Mouse (Mus musculus) testis, adult 2 months (tissue): ENCODE results near the gene Olfr38. TPM values are rescaled to one million over a fixed set of nuclear protein-coding genes. Genes with fewer than 3 reads are reported as not detected.

Experiments used
- H3K27ac ChIP-seq: fragments of 200-500 bp; 2 replicates; pipeline ENCODE4 v1.5.1; 2012; ENCODE audit warnings: low read depth, low read length; ENCODE audit not compliant: control insufficient read depth, insufficient read depth
- H3K27me3 ChIP-seq: fragments of 200-500 bp; 2 replicates; pipeline ENCODE4 v1.6.1; 2012; ENCODE audit warnings: mild to moderate bottlenecking, low read length, moderate library complexity; ENCODE audit not compliant: control insufficient read depth, insufficient read depth
- H3K36me3 ChIP-seq: fragments of 200-500 bp; 2 replicates; pipeline ENCODE4 v1.6.1; 2012; ENCODE audit warnings: mild to moderate bottlenecking, low read length; ENCODE audit not compliant: control insufficient read depth, insufficient read depth
- H3K4me1 ChIP-seq: fragments of 200-500 bp; 2 replicates; pipeline ENCODE4 v1.6.1; 2012; ENCODE audit warnings: low read length; ENCODE audit not compliant: control insufficient read depth, insufficient read depth
- H3K4me3 ChIP-seq: fragments of 200-500 bp; 2 replicates; pipeline ENCODE4 v1.5.1; 2012; ENCODE audit warnings: low read depth, mild to moderate bottlenecking, low read length, moderate library complexity, mixed read lengths; ENCODE audit not compliant: control insufficient read depth
- CTCF ChIP-seq: fragments of 200-500 bp; IDR thresholded peaks from 2 replicates; pipeline ENCODE4 v1.5.1; 2012; ENCODE audit warnings: low read depth, mild to moderate bottlenecking, inconsistent platforms, low read length, moderate library complexity; ENCODE audit not compliant: control insufficient read depth, insufficient read depth, insufficient replicate concordance
- POLR2A ChIP-seq: fragments of 200-500 bp; IDR thresholded peaks from 2 replicates; pipeline ENCODE4 v1.6.1; 2012; ENCODE audit warnings: low read depth, mild to moderate bottlenecking, inconsistent platforms, low read length, moderate library complexity; ENCODE audit not compliant: control insufficient read depth
- polyA plus RNA-seq: library from polyadenylated mRNA; depleted of rRNA; stranded (reverse); fragments of >200 nt; gene quantifications from 2 replicates; pipeline ENCODE4 v1.2.3, GENCODE M21; 2012; rRNA removed

The Olfr38 gene
- polyA plus RNA-seq, 1 experiment = not detected

DNA sequence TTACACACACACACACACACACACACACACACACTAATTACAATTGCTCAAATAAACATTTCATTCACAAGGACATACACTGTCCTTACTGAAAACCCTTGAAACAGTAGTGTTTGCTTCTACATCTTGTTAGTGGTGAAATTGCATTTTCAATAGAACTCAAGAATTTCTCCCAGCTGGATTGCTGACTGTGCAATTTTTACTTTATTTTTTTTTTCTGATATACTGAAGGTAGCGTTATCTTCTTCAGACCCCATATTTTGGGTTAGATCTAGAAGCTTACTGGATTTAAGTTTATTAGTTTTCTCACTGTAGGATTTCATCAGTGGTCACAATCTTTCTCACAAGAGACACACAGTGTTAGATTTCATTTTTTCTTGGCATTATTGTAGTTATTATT is 20.9 kb downstream of the Olfr38 start:
- H3K4me1 ChIP-seq = no peaks in the 10 kb centered on the region
- H3K4me3 ChIP-seq = no peak overlapping the region
- H3K36me3 ChIP-seq = no peaks in the 10 kb centered on the region
- TF ChIP-seq POLR2A (no peak), CTCF (no peak)
- H3K27ac ChIP-seq = no peak overlapping the region
- no peaks in the 10 kb centered on the region for H3K27me3 ChIP-seq

GRCm38 (mm10) chr6:42784793-42785192 is 28.6 kb downstream of the Olfr38 start, which contains the start of gene Olfr452:
Gene Olfr452 (plus strand): TSS chr6:42785093.
- H3K27ac ChIP-seq = no peak within 1 kb of the TSS
- H3K4me1 ChIP-seq = no peaks in the 10 kb centered on the region
- TF ChIP-seq POLR2A (no peak), CTCF (no peak)
- no peak within 1 kb of the TSS for H3K4me3 ChIP-seq
- no peaks in the 10 kb centered on the region for H3K36me3 ChIP-seq
- no peaks in the 10 kb centered on the region for H3K27me3 ChIP-seq

DNA sequence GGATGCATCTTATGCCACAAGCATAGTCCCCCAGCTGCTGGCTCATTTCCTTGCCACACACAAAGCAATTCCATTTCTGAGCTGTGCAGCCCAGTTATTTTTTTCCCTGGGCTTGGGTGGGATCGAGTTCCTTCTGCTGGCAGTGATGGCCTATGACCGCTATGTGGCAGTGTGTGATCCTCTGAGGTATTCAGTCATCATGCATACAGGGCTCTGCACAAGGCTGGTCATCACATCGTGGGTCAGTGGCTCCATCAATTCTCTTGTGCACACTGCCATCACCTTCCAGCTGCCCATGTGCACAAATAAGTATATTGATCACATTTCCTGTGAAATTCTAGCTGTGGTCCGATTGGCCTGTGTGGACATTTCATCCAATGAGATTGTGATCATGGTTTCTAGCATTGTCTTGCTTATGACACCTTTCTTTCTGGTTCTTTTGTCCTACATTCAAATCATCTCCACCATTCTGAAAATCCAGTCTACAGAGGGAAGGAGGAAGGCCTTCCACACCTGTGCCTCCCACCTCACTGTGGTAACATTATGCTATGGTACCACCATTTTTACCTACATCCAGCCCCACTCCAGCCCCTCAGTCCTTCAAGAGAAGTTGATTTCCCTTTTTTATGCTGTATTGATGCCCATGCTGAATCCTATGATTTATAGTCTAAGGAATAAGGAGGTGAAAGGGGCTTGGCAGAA is 34.2 kb downstream of the Olfr38 start:
- TF ChIP-seq POLR2A = no peak
- TF ChIP-seq CTCF = no peak
- H3K27ac ChIP-seq = no peak overlapping the region
- no peaks in the 10 kb centered on the region for H3K27me3 ChIP-seq
- no peaks in the 10 kb centered on the region for H3K4me1 ChIP-seq
- no peaks in the 10 kb centered on the region for H3K36me3 ChIP-seq
- no peak overlapping the region for H3K4me3 ChIP-seq

- TF ChIP-seq POLR2A (no peak), CTCF (no peak)
- Histone ChIP-seq H3K4me1 (no peaks in the 10 kb centered on the region), H3K27ac (no peak overlapping the region), H3K4me3 (no peak overlapping the region), H3K36me3 (no peaks in the 10 kb centered on the region), H3K27me3 (no peaks in the 10 kb centered on the region)
These were observed 34.8 kb downstream of the Olfr38 start for GRCm38 (mm10) chr6:42790949-42791556.

DNA sequence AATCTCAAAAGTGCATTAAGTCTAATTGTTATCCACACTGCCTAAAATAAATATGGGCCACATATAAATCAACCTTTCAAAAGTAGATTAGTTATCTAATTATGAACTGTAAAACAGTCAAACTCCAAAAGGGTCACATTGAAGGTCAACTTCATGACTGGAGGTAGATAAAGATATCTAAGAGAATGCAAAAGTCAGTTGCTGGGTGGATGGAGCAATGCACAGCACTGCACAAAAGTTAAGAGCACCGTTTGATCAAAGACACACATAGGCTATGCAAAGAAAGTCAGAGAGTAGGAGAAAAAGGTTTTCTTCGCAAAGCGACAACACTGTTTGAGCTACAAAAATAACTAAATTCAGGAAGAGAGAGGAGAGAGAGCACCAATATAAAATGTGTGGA is 38.8 kb downstream of the Olfr38 start:
- Histone ChIP-seq H3K27ac (no peak overlapping the region), H3K36me3 (no peaks in the 10 kb centered on the region), H3K27me3 (no peaks in the 10 kb centered on the region), H3K4me3 (no peak overlapping the region), H3K4me1 (no peaks in the 10 kb centered on the region)
- TF ChIP-seq POLR2A (no peak), CTCF (no peak)

DNA sequence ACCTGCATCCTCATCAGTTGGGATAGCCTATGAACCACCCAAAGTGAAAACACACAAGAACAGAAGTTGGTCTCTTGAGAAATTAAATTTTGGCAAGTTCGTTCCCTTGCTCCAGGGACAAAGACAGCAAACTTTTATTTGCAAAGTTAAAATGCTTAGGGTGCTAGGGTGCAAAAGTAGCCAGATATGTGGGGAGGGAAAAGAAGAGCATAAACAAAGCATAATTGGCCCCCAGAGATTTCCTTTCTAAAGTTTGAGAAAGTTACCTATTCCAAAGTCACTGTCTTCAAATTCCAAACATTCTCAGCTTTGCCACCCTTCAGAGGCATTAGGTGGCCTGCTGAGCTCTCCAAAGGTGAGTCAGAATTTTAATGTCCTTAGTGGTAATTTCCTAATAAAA is 55.4 kb downstream of the Olfr38 start, which contains the start of gene Olfr450:
TSS of gene Olfr450 (plus strand) at position 301 of the 400 bp plus-strand sequence.
- no peak within 1 kb of the TSS for H3K27ac ChIP-seq
- no peaks in the 10 kb centered on the region for H3K36me3 ChIP-seq
- no peak within 1 kb of the TSS for H3K4me3 ChIP-seq
- TF ChIP-seq CTCF (no peak), POLR2A (no peak)
- no peaks in the 10 kb centered on the region for H3K4me1 ChIP-seq
- no peaks in the 10 kb centered on the region for H3K27me3 ChIP-seq

Other genes with a start within 250 kb of the Olfr38 start
- 0.02 and 0.15 TPM in 2 replicates for gene Olfr455, start 208.8 kb upstream of the Olfr38 start, polyA plus RNA-seq
- gene Tcaf3, start 158.7 kb upstream of the Olfr38 start, polyA plus RNA-seq = not detected in 2 replicates
- gene Tcaf2, start 111.2 kb upstream of the Olfr38 start, polyA plus RNA-seq = 0.29 and 0.43 TPM in 2 replicates
- 2.2 and 2.6 TPM in 2 replicates for gene Tcaf1, start 46.3 kb upstream of the Olfr38 start, polyA plus RNA-seq
- gene Olfr453, start 17.0 kb upstream of the Olfr38 start, polyA plus RNA-seq = not detected in 2 replicates
- not detected in 2 replicates for gene Olfr452, start 28.7 kb downstream of the Olfr38 start, polyA plus RNA-seq
- not detected in 2 replicates for gene Olfr450, start 55.5 kb downstream of the Olfr38 start, polyA plus RNA-seq
- not detected in 2 replicates for gene Olfr449, start 78.0 kb downstream of the Olfr38 start, polyA plus RNA-seq
- gene Olfr448, start 134.0 kb downstream of the Olfr38 start, polyA plus RNA-seq = not detected in 2 replicates
- gene Olfr447, start 152.5 kb downstream of the Olfr38 start, polyA plus RNA-seq = not detected in 2 replicates
- gene Olfr446, start 165.0 kb downstream of the Olfr38 start, polyA plus RNA-seq = not detected in 2 replicates
- not detected in 2 replicates for gene Olfr444, start 192.7 kb downstream of the Olfr38 start, polyA plus RNA-seq